Mouse (Mus musculus) heart, adult 8-10 months (tissue): ENCODE measurements around the gene Gm2075. TPM values are rescaled to one million over a fixed set of nuclear protein-coding genes. Genes with fewer than 3 reads are reported as not detected.
"Not testable (repeated sequence)": the region's sequence is repeated elsewhere in the genome, so short reads cannot be mapped to it uniquely, and the experiment has no call there.

Experiments used
- DNase-seq: peaks from one replicate; pipeline ENCODE4 v3.0.0; 2022; ENCODE audit warnings: low spot score
- total RNA-seq, 4 experiments: library from RNA; stranded (reverse); gene quantifications; 2 replicates each; pipeline ENCODE4 v1.2.4; 2022

Gm2075 gene
- not detected for total RNA-seq

- not testable (repeated sequence) for DNase-seq
Observed at GRCm38 (mm10) chr12:88011548-88011947, at the start of gene Gm2075. Gene Gm2075 (plus strand): TSS chr12:88011848.

GRCm38 (mm10) chr12:87984000-87984399 lies 27.6 kb upstream of the Gm2075 start:
- DNase-seq = not testable (repeated sequence)

GRCm38 (mm10) chr12:88004118-88004517 lies 7.5 kb upstream of the Gm2075 start:
- DNase-seq = not testable (repeated sequence)

GRCm38 (mm10) chr12:88018671-88019070 lies 7.0 kb downstream of the Gm2075 start, which contains the start of gene Gm6803:
Gene Gm6803 (minus strand): TSS chr12:88018771.
- not testable (repeated sequence) for DNase-seq

- not testable (repeated sequence) for DNase-seq
Observed at GRCm38 (mm10) chr12:88026704-88027103, 15.1 kb downstream of the Gm2075 start, which contains the start of gene Gm2056. Gene Gm2056 (plus strand): TSS chr12:88027004.

GRCm38 (mm10) chr12:88032250-88032649 lies 20.6 kb downstream of the Gm2075 start:
- DNase-seq = not testable (repeated sequence)

GRCm38 (mm10) chr12:88039062-88039461 lies 27.4 kb downstream of the Gm2075 start:
- DNase-seq = not testable (repeated sequence)

GRCm38 (mm10) chr12:88039703-88040102 lies 28.1 kb downstream of the Gm2075 start:
- not testable (repeated sequence) for DNase-seq

GRCm38 (mm10) chr12:88045226-88045625 lies 33.6 kb downstream of the Gm2075 start:
- DNase-seq = not testable (repeated sequence)

Other genes starting within 250 kb of the Gm2075 start
- gene Gm21319, start 236.1 kb upstream of the Gm2075 start, total RNA-seq = not detected
- not detected for gene Gm21936, start 216.3 kb upstream of the Gm2075 start, total RNA-seq
- gene BB287469, start 195.3 kb upstream of the Gm2075 start, total RNA-seq = not detected
- gene Gm2001, start 169.5 kb upstream of the Gm2075 start, total RNA-seq = not detected
- gene Gm2016, start 137.8 kb upstream of the Gm2075 start, total RNA-seq = not detected
- not detected for gene Gm2022, start 116.5 kb upstream of the Gm2075 start, total RNA-seq
- gene Gm2035, start 92.0 kb upstream of the Gm2075 start, total RNA-seq = not detected
- not detected for gene Gm2042, start 57.8 kb upstream of the Gm2075 start, total RNA-seq
- not detected for gene Gm6803, start 6.9 kb downstream of the Gm2075 start, total RNA-seq
- gene Gm2056, start 15.2 kb downstream of the Gm2075 start, total RNA-seq = not detected
- not detected for gene Gm16368, start 71.8 kb downstream of the Gm2075 start, total RNA-seq
- not detected for gene Gm10436, start 170.3 kb downstream of the Gm2075 start, total RNA-seq
- not detected for gene Gm8332, start 238.3 kb downstream of the Gm2075 start, total RNA-seq